Mouse (Mus musculus) ES-Bruce4 (cell line): ENCODE results near the gene Vezf1.

ENCODE experiments used
- CTCF ChIP-seq: IDR thresholded peaks from one replicate; pipeline ENCODE4 v1.8.1; 2011; ENCODE audit warnings: low read depth, low read length
- EP300 ChIP-seq: IDR thresholded peaks from 2 replicates; pipeline ENCODE4 v1.6.1; 2011; ENCODE audit warnings: low read depth, low read length; ENCODE audit not compliant: insufficient read depth
- POLR2A ChIP-seq: IDR thresholded peaks from one replicate; pipeline ENCODE4 v1.8.1; 2011; ENCODE audit warnings: low read length; ENCODE audit not compliant: insufficient read depth

DNA sequence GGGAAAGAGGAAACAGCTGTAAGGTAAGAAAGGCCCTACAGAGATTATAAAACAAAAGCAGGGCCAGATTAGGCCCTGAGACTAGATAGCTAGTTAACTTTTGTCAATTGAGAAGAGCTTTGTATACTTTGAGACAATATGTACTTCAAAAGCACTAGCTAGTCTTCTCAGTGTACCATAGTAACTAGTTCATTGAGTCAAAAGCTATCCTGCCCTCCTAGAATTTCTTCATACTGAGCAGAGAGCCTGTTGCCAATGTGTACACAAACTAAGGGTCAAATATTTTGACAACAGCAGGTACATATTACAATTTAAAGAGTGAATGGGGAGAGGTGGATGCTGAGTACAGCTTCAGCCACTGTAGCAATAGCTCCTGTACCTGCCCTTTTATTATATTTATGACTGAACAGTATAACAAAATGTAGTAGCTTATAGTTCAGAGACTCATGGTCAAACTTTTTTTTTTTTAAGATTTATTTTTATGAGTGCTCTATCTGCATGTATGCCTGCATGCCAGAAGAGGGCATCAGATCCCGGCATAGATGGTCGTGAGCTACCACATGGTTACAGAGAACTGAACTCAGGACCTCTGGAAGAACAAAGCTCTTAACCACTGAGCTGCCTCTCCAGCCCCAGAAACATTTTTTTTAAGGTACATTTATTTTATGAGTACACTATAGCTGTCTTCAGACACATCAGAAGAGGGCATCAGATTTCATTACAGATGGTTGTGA lies 6.0 kb upstream of the Vezf1 start:
- TF ChIP-seq CTCF: no peak
- no peak for TF ChIP-seq POLR2A
- TF ChIP-seq EP300: no peak
